Mouse (Mus musculus) kidney, postnatal 0 days (tissue): ENCODE measurements around the gene Ano3. TPM values are rescaled to one million over a fixed set of nuclear protein-coding genes. Genes with fewer than 3 reads are reported as not detected.

Source experiments
- ATAC-seq: fragments of 200-750 bp; cut with Nextera tagmentation; replicated peaks from 2 replicates; pipeline ENCODE4 v1.8.0; 2017; ENCODE audit warnings: low read depth, moderate number of reproducible peaks, moderate TSS enrichment, moderate library complexity; ENCODE audit not compliant: low FRiP score
- DNase-seq: peaks from one replicate; pipeline ENCODE4 v3.0.0-alpha.2; 2016; ENCODE audit warnings: low spot score
- H3K27ac ChIP-seq: fragments of 300-500 bp; sonication (generic); 2 replicates; pipeline ENCODE4 v1.5.1; 2014; ENCODE audit warnings: mild to moderate bottlenecking
- H3K27me3 ChIP-seq: fragments of 300-500 bp; sonication (generic); 2 replicates; pipeline ENCODE4 v1.6.1; 2014; ENCODE audit warnings: low read length, mixed read lengths; ENCODE audit not compliant: insufficient read depth
- H3K36me3 ChIP-seq: fragments of 300-500 bp; sonication (generic); 2 replicates; pipeline ENCODE4 v1.6.1; 2014; ENCODE audit warnings: low read length, mixed read lengths; ENCODE audit not compliant: insufficient read depth
- H3K4me1 ChIP-seq: fragments of 300-500 bp; sonication (generic); replicated peaks from 2 replicates; pipeline ENCODE4 v1.6.1; 2014; ENCODE audit warnings: antibody characterized with exemption, low read length, mixed read lengths; ENCODE audit not compliant: insufficient read depth
- H3K4me2 ChIP-seq: fragments of 300-500 bp; sonication (generic); 2 replicates; pipeline ENCODE4 v1.6.1; 2014; ENCODE audit warnings: mild to moderate bottlenecking, low read length, moderate library complexity, mixed read lengths
- H3K4me3 ChIP-seq: fragments of 300-500 bp; sonication (generic); replicated peaks from 2 replicates; pipeline ENCODE4 v1.5.1; 2014; ENCODE audit warnings: low read depth, low read length
- H3K9ac ChIP-seq: fragments of 300-500 bp; sonication (generic); 2 replicates; pipeline ENCODE4 v1.6.1; 2014; ENCODE audit warnings: low read depth, low read length
- H3K9me3 ChIP-seq: fragments of 300-500 bp; sonication (generic); replicated peaks from 2 replicates; pipeline ENCODE4 v1.6.1; 2016; ENCODE audit warnings: low read length, inconsistent platforms, mixed read lengths
- CTCF ChIP-seq: IDR thresholded peaks from 2 replicates; pipeline ENCODE4 v1.5.1; 2016; ENCODE audit warnings: antibody characterized with exemption, low read depth, mild to moderate bottlenecking, moderate library complexity
- WGBS: fragments of 180-500 bp; shearing (Covaris S2); extraction: QIAGEN DNeasy Blood & Tissue Kit; methylation state at CpG from one replicate; pipeline ENCODE4 v1.1.7; 2014; 5-methylcytosine and 5-hydroxymethylcytosine counted together
- polyA plus RNA-seq: library from polyadenylated mRNA; unstranded; fragments of >200 nt; fragmentation: Nextera tagmentation; extraction: Ambion mirVana; gene quantifications from 2 replicates; pipeline ENCODE4 v1.2.1, GENCODE M21; 2015

Ano3 gene
- polyA plus RNA-seq, 1 experiment from 2014 or later: 0.57 TPM

- ATAC-seq (no peak), DNase-seq (no peak)
- no peak overlapping the region for H3K9ac ChIP-seq
- TF ChIP-seq CTCF: no peak
- H3K27ac ChIP-seq: no peak overlapping the region
- no peaks in the 10 kb centered on the region for H3K9me3 ChIP-seq
- H3K4me3 ChIP-seq: no peak overlapping the region
- H3K36me3 ChIP-seq: no peaks in the 10 kb centered on the region
- H3K4me1 ChIP-seq: no peaks in the 10 kb centered on the region
- H3K4me2 ChIP-seq: no peak overlapping the region
- no peaks in the 10 kb centered on the region for H3K27me3 ChIP-seq
- WGBS: 80% methylated on average over 2 of the region's 2 CpGs
Observed at GRCm38 (mm10) chr2:110970158-110970557, 19.4 kb upstream of the Ano3 start.

GRCm38 (mm10) chr2:110965398-110965797 is 14.7 kb upstream of the Ano3 start:
- no peak overlapping the region for H3K27ac ChIP-seq
- 81% methylated on average over 3 of the region's 3 CpGs for WGBS
- H3K27me3 ChIP-seq: no peaks in the 10 kb centered on the region
- no peak overlapping the region for H3K4me2 ChIP-seq
- ATAC-seq: no peak
- H3K4me1 ChIP-seq: no peaks in the 10 kb centered on the region
- H3K9ac ChIP-seq: no peak overlapping the region
- TF ChIP-seq CTCF: no peak
- DNase-seq: no peak
- H3K4me3 ChIP-seq: no peak overlapping the region
- H3K9me3 ChIP-seq: no peaks in the 10 kb centered on the region
- H3K36me3 ChIP-seq: no peaks in the 10 kb centered on the region

GRCm38 (mm10) chr2:110950432-110950803 is 305 bp downstream of the Ano3 start:
- no peak for TF ChIP-seq CTCF
- Histone ChIP-seq H3K27ac (no peak overlapping the region), H3K4me1 (no peaks in the 10 kb centered on the region), H3K4me3 (no peak overlapping the region), H3K4me2 (peak overlapping the region; percentile 50), H3K36me3 (no peaks in the 10 kb centered on the region), H3K9ac (no peak overlapping the region), H3K27me3 (no peaks in the 10 kb centered on the region), H3K9me3 (no peaks in the 10 kb centered on the region)
- DNase-seq (no peak), ATAC-seq (no peak)
- 56% methylated on average over 3 of the region's 3 CpGs for WGBS

GRCm38 (mm10) chr2:110949679-110950431 is 868 bp downstream of the Ano3 start:
- TF ChIP-seq CTCF: no peak
- H3K4me3 ChIP-seq: peak overlapping the region; percentile 21
- ATAC-seq: peak; percentile 85; the same call in 1 of the 2 replicates
- no peaks in the 10 kb centered on the region for H3K9me3 ChIP-seq
- WGBS: 8% methylated on average over 20 of the region's 20 CpGs
- peak; percentile 66 for DNase-seq
- H3K27me3 ChIP-seq: no peaks in the 10 kb centered on the region
- H3K4me2 ChIP-seq: peak overlapping the region; percentile 50
- 0 out of 2 replicates have a peak overlapping the region, but pooled peaks have one; percentile 18 for H3K9ac ChIP-seq
- H3K27ac ChIP-seq: no peak overlapping the region
- H3K36me3 ChIP-seq: no peaks in the 10 kb centered on the region
- no peaks in the 10 kb centered on the region for H3K4me1 ChIP-seq

GRCm38 (mm10) chr2:110945171-110945570 is 5.6 kb downstream of the Ano3 start:
- DNase-seq (no peak), ATAC-seq (no peak)
- Histone ChIP-seq H3K9ac (no peak overlapping the region), H3K27ac (no peak overlapping the region), H3K4me1 (no peaks in the 10 kb centered on the region), H3K9me3 (no peaks in the 10 kb centered on the region), H3K4me3 (no peak overlapping the region), H3K27me3 (no peaks in the 10 kb centered on the region), H3K36me3 (no peaks in the 10 kb centered on the region), H3K4me2 (no peak overlapping the region)
- no peak for TF ChIP-seq CTCF
- WGBS: 51% methylated on average over 1 of the region's 1 CpGs

GRCm38 (mm10) chr2:110935691-110936090 is 15.0 kb downstream of the Ano3 start:
- Histone ChIP-seq H3K9ac (no peak overlapping the region), H3K36me3 (no peaks in the 10 kb centered on the region), H3K4me1 (no peaks in the 10 kb centered on the region), H3K27me3 (no peaks in the 10 kb centered on the region), H3K9me3 (no peaks in the 10 kb centered on the region), H3K4me3 (no peak overlapping the region), H3K4me2 (no peak overlapping the region), H3K27ac (no peak overlapping the region)
- no peak for ATAC-seq
- no peak for TF ChIP-seq CTCF
- DNase-seq: no peak

GRCm38 (mm10) chr2:110929126-110929525 is 21.6 kb downstream of the Ano3 start:
- ATAC-seq (no peak), DNase-seq (no peak)
- H3K9me3 ChIP-seq: no peaks in the 10 kb centered on the region
- TF ChIP-seq CTCF: no peak
- no peak overlapping the region for H3K27ac ChIP-seq
- H3K36me3 ChIP-seq: no peaks in the 10 kb centered on the region
- H3K4me1 ChIP-seq: no peaks in the 10 kb centered on the region
- no peak overlapping the region for H3K4me3 ChIP-seq
- no peak overlapping the region for H3K9ac ChIP-seq
- H3K27me3 ChIP-seq: no peaks in the 10 kb centered on the region
- no peak overlapping the region for H3K4me2 ChIP-seq
